Comparison of ENCODE assay signal across 9 mouse cellular contexts in the genomic region with DNA sequence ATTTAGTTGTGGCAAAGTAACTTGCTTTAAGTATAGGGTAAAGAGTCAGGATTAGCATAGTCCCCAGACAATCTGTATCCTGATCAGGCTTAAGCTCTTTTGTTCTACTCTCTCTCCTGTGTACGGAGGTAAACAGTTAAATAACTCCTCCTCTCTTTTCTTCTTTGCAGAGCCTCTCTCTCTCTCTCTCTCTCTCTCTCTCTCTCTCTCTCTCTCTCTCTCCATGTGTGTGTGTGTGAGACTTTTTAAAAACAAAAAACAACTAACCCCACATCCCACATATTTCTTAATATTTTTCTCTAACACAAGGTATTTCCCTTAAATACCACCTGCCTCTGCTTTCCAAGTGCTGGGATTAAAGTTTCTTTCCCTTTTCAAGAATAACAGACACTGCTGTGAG. TPM values are rescaled to one million over a fixed set of nuclear protein-coding genes. Genes with fewer than 3 reads are reported as not detected.
DNase-seq lines count a peak whose midpoint lies in the region; ATAC-seq and TF ChIP-seq lines count a peak whose summit lies in the region.
"Had no signal": no experiment of that assay in that cellular context is flagged by ENCODE, and none has a peak within 500 bp of the region (broad histone marks: within the 10 kb centered on the region; RNA-seq: fewer than 3 reads in every experiment).

No protein-coding gene starts in this region.

- WGBS in heart, embryonic 15.5 days: 18% methylated on average over 1 of the region's 1 CpGs
- 9% methylated on average over 1 of the region's 1 CpGs for WGBS in hindbrain, embryonic 13.5 days
- 0% methylated on average over 1 of the region's 1 CpGs for WGBS in midbrain, embryonic 13.5 days

- H3K4me2 ChIP-seq in heart, embryonic 15.5 days: peak overlapping the region; percentile 68
- H3K4me2 ChIP-seq in hindbrain, embryonic 13.5 days: peak overlapping the region; percentile 82
- peak overlapping the region; percentile 89 for H3K4me2 ChIP-seq in midbrain, embryonic 13.5 days (replicated peaks)

- in situ Hi-C loops in ES-E14 (cut with MboI; ENCODE audit: low sequenced_read_pairs in 2 of 2, unreplicated experiment in 2 of 2): no loop called here

- peaks cover 20% of the 10 kb centered on the region for H3K4me1 ChIP-seq in heart, embryonic 15.5 days (replicated peaks)
- peaks cover 0 to 7% of the 10 kb centered on the region in 2 experiments; a peak in 1 of 4 replicates for H3K4me1 ChIP-seq in ES-E14 (ENCODE audit: control insufficient read depth in 2 of 2, insufficient read depth in 2 of 2, low read length in 2 of 2, poor library complexity in 1 of 2)
- peaks cover 37% of the 10 kb centered on the region for H3K4me1 ChIP-seq in hindbrain, embryonic 13.5 days (replicated peaks)
- H3K4me1 ChIP-seq in midbrain, embryonic 13.5 days (replicated peaks): peaks cover 38% of the 10 kb centered on the region

- H3K36me3 ChIP-seq in heart, embryonic 15.5 days: peaks cover 11% of the 10 kb centered on the region; the same call in 1 of the 2 replicates
- peaks cover 5% of the 10 kb centered on the region; the same call in 1 of the 2 replicates for H3K36me3 ChIP-seq in ES-E14 (ENCODE audit: control insufficient read depth, insufficient read depth, low read length, poor library complexity, severe bottlenecking)
- peaks cover 3% of the 10 kb centered on the region for H3K36me3 ChIP-seq in hindbrain, embryonic 13.5 days
- peaks cover 7% of the 10 kb centered on the region; the same call in 1 of the 2 replicates for H3K36me3 ChIP-seq in midbrain, embryonic 13.5 days

- no peaks in the 10 kb centered on the region for H3K27me3 ChIP-seq in heart, embryonic 15.5 days
- no peaks in the 10 kb centered on the region for H3K27me3 ChIP-seq in hindbrain, embryonic 13.5 days
- no peaks in the 10 kb centered on the region for H3K27me3 ChIP-seq in midbrain, embryonic 13.5 days

- no peak for DNase-seq in heart, postnatal 4 days
- no peak for DNase-seq in ES-E14 (ENCODE audit: low read depth, low spot score)
- no peak for DNase-seq in left cerebral cortex, postnatal 10 days (ENCODE audit: extremely low spot score in 1 of 2, low spot score in 2 of 2)
- no peak for DNase-seq in gastrocnemius, adult 8-10 months (ENCODE audit: low spot score in 2 of 2)
- DNase-seq: gastrocnemius, postnatal 14 days had no signal

- no peak for ATAC-seq in heart, embryonic 15.5 days (replicated peaks; ENCODE audit: insufficient number of reproducible peaks, insufficient read depth, low FRiP score, low read depth)
- ATAC-seq in hindbrain, embryonic 13.5 days (ENCODE audit: low FRiP score): no peak
- ATAC-seq in midbrain, embryonic 13.5 days: no peak
- ATAC-seq in megakaryocyte-erythroid progenitor cell, adult 5-6 weeks (replicated peaks; ENCODE audit: low FRiP score, low TSS enrichment, poor library complexity, severe bottlenecking): no peak

- H3K9me3 ChIP-seq in heart, embryonic 15.5 days (replicated peaks): no peaks in the 10 kb centered on the region
- no peaks in the 10 kb centered on the region for H3K9me3 ChIP-seq in ES-E14 (ENCODE audit: control insufficient read depth, insufficient read depth, low read depth, low read length)
- no peaks in the 10 kb centered on the region for H3K9me3 ChIP-seq in hindbrain, embryonic 13.5 days
- no peaks in the 10 kb centered on the region for H3K9me3 ChIP-seq in midbrain, embryonic 13.5 days

- H3K27ac ChIP-seq in heart, embryonic 15.5 days: peak overlapping the region; percentile 95; the same call in 1 of the 2 replicates
- H3K27ac ChIP-seq in ES-E14 (ENCODE audit: insufficient read depth, low read depth, low read length, poor library complexity, severe bottlenecking): no peak overlapping the region; the same call in 1 of the 2 replicates
- H3K27ac ChIP-seq in hindbrain, embryonic 13.5 days: peak overlapping the region; percentile 94
- peak overlapping the region; percentile 91 for H3K27ac ChIP-seq in midbrain, embryonic 13.5 days

- peak overlapping the region; percentile 82 for H3K4me3 ChIP-seq in heart, embryonic 15.5 days
- peak overlapping the region; percentile 85 to 87 for H3K4me3 ChIP-seq in ES-E14 (ENCODE audit: insufficient read depth in 1 of 2, low read depth in 1 of 2, low read length in 2 of 2, poor library complexity in 1 of 2, severe bottlenecking in 1 of 2)
- peak overlapping the region; percentile 87 for H3K4me3 ChIP-seq in hindbrain, embryonic 13.5 days
- H3K4me3 ChIP-seq in midbrain, embryonic 13.5 days (replicated peaks): peak overlapping the region; percentile 90

- intact Hi-C loops in left cerebral cortex, postnatal 10 days (cut with DNase I): no loop called here

- H3K9ac ChIP-seq in heart, embryonic 15.5 days: peak overlapping the region; percentile 86
- H3K9ac ChIP-seq in ES-E14 (ENCODE audit: insufficient read depth, low read depth, low read length, poor library complexity, severe bottlenecking): peak overlapping the region; percentile 97; the same call in 1 of the 2 replicates
- H3K9ac ChIP-seq in hindbrain, embryonic 13.5 days: peak overlapping the region; percentile 96
- peak overlapping the region; percentile 91 for H3K9ac ChIP-seq in midbrain, embryonic 13.5 days (replicated peaks)

TF ChIP-seq in ES-E14, 5 proteins besides CTCF, POLR2A, EP300 and RAD21:
- TF ChIP-seq ZNF384 (IDR thresholded peaks at IDR 0.05; ENCODE audit: low read depth, low read length): no peak
- TF ChIP-seq MAFK (IDR thresholded peaks at IDR 0.05; ENCODE audit: insufficient read depth, low read depth, low read length): no peak
- no peak for TF ChIP-seq HCFC1 (IDR thresholded peaks at IDR 0.05; ENCODE audit: borderline replicate concordance, insufficient read depth, low read length)
- TF ChIP-seq ZC3H11A (IDR thresholded peaks at IDR 0.05; ENCODE audit: borderline replicate concordance, low read depth, low read length): no peak
- no peak for TF ChIP-seq CHD2 (IDR thresholded peaks at IDR 0.05; ENCODE audit: low read depth, low read length)

RNA-seq across cellular contexts. Expression of gene Cpsf2, which starts 1.2 kb away (rescaled TPM):
- polyA plus RNA-seq in heart, embryonic 15.5 days (2015; fragmentation: Nextera tagmentation; extraction: Ambion mirVana): 17.8 and 18.7 TPM in 2 replicates
- 10 to 100 TPM; 24.1 to 24.6 TPM for total RNA-seq in heart, postnatal 4 days (2021)
- total RNA-seq in ES-E14 (2012; rRNA removed): 26.9 and 30.5 TPM in 2 replicates
- 33.8 and 34.6 TPM in 2 replicates for polyA plus RNA-seq in hindbrain, embryonic 13.5 days (2015; fragmentation: Nextera tagmentation; extraction: Ambion mirVana)
- polyA plus RNA-seq in midbrain, embryonic 13.5 days (2015; fragmentation: Nextera tagmentation; extraction: Ambion mirVana): 33.4 and 36.7 TPM in 2 replicates
- 52.6 and 65.5 TPM in 2 replicates for total RNA-seq in megakaryocyte-erythroid progenitor cell, adult 5-6 weeks (2014; fragmentation: Nextera tagmentation)
- 99.1 and 106 TPM in 2 replicates for total RNA-seq in megakaryocyte-erythroid progenitor cell, adult 5-6 weeks (2017)
- total RNA-seq in left cerebral cortex, postnatal 10 days (2021): 10 to 100 TPM; 38.0 to 38.1 TPM
- 10 to 100 TPM in 2 of 4 experiments, 1 to 10 TPM in 2; 8.8 to 10.7 (median 10.0) TPM for total RNA-seq in gastrocnemius, adult 8-10 months (2022)

RNA-seq across cellular contexts. Expression of gene Atxn3, which starts 16.5 kb away (rescaled TPM):
- polyA plus RNA-seq in heart, embryonic 15.5 days (2015; fragmentation: Nextera tagmentation; extraction: Ambion mirVana): 7.8 and 8.9 TPM in 2 replicates
- 1 to 10 TPM; 8.3 to 9.9 TPM for total RNA-seq in heart, postnatal 4 days (2021)
- 19.8 and 23.0 TPM in 2 replicates for total RNA-seq in ES-E14 (2012; rRNA removed)
- polyA plus RNA-seq in hindbrain, embryonic 13.5 days (2015; fragmentation: Nextera tagmentation; extraction: Ambion mirVana): 12.5 and 13.7 TPM in 2 replicates
- 14.4 and 17.6 TPM in 2 replicates for polyA plus RNA-seq in midbrain, embryonic 13.5 days (2015; fragmentation: Nextera tagmentation; extraction: Ambion mirVana)
- 18.9 and 24.3 TPM in 2 replicates for total RNA-seq in megakaryocyte-erythroid progenitor cell, adult 5-6 weeks (2014; fragmentation: Nextera tagmentation)
- total RNA-seq in megakaryocyte-erythroid progenitor cell, adult 5-6 weeks (2017): 46.3 and 70.9 TPM in 2 replicates
- 10 to 100 TPM; 20.0 TPM for total RNA-seq in left cerebral cortex, postnatal 10 days (2021)
- 1 to 10 TPM; 3.0 to 6.7 (median 5.2) TPM for total RNA-seq in gastrocnemius, adult 8-10 months (2022)
